Mouse (Mus musculus) testis, adult 2 months (tissue): ENCODE data around the gene Tax1bp3.

ENCODE experiments used
- CTCF ChIP-seq: fragments of 200-500 bp; IDR thresholded peaks from 2 replicates; pipeline ENCODE4 v1.5.1; 2012; ENCODE audit warnings: low read depth, mild to moderate bottlenecking, inconsistent platforms, low read length, moderate library complexity; ENCODE audit not compliant: control insufficient read depth, insufficient read depth, insufficient replicate concordance
- POLR2A ChIP-seq: fragments of 200-500 bp; IDR thresholded peaks from 2 replicates; pipeline ENCODE4 v1.6.1; 2012; ENCODE audit warnings: low read depth, mild to moderate bottlenecking, inconsistent platforms, low read length, moderate library complexity; ENCODE audit not compliant: control insufficient read depth

DNA sequence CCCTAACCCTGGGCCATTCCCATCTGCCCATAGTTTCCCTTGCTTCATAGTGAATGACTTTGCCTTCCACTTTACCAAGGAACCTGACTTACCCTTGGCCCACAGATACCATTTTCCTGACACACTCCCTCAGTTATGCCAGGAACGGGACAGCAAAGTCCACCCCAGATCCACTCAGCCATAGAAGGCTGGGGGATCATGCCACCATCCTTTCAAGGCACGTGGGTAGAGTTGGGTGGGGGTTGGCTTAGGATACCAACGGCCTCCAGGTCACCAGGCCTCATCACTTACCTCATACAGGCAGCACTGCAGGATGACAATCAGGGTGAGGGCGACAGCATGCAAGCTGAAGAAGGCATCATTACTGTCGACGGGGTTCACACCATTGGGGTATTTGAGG lies 10.3 kb downstream of the Tax1bp3 start:
- TF ChIP-seq POLR2A (no peak), CTCF (no peak)
